8 mouse cellular contexts compared by ENCODE assay signal in the genomic region with DNA sequence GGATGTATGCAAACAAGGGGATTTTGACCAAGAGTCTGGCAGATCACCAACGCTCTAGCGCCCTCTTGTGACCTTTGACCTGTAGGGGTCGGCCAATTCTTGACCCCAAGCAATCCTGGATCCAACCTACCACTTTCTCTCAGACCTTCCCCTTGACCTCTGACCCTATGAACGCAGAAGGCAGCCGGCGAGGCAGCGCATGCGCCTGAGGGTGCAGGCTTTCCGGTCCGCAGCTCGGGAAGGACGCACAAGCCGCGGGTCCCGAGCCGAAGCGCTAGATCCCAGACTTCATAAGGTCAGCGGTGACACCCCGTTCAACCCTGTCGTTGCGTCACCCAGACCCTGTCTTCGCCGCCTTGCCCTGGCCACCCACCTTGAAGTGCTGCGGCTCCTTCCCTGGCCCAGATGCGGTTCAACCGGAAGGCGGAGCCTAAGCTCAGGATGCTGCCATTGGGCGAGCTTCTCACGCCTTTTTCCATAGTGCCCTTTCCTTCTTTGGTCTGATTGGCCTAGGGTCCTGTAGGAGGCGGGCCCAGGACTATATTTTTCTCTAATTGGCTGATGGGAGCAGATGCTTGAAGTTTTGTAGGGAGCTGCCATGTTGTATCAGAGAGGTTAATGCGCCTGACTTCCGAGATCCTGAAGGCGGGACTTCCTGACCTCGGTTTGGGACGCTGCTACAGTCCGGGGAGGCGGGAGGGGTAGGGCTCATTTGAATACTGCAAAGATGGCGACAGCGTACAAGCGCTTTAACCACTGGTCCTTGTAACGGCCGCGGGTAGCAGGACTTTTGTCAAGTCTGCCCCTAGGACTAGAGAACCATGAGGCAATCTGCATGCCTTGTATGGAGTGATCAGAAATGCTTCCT. TPM values are rescaled to one million over a fixed set of nuclear protein-coding genes. Genes with fewer than 3 reads are reported as not detected.
DNase-seq lines count a peak whose midpoint lies in the region; ATAC-seq and TF ChIP-seq lines count a peak whose summit lies in the region.

Gene Ndufs8 (minus strand): TSS at position 438 of the 868 bp plus-strand sequence.

- peak; percentile 99 for DNase-seq in brain, embryonic 14.5 days (ENCODE audit: low read depth)
- DNase-seq in liver, adult 2 months (ENCODE audit: extremely low read depth, low read depth, low spot score), result peak; percentile 98
- peak; percentile 97 for DNase-seq in splenic B cell, adult 2 months (ENCODE audit: low read depth, low spot score)

- peak within 1 kb of the TSS; percentile 77 for H3K9ac ChIP-seq in heart, embryonic 11.5 days (ENCODE audit: low read depth, low read length)
- peak within 1 kb of the TSS; percentile 80 for H3K9ac ChIP-seq in kidney, embryonic 16.5 days (replicated peaks; ENCODE audit: low read length)
- peak within 1 kb of the TSS; percentile 75 for H3K9ac ChIP-seq in liver, adult 2 months (ENCODE audit: low read depth, low read length)

- peak; percentile 96 for ATAC-seq in heart, embryonic 11.5 days (replicated peaks; ENCODE audit: insufficient number of reproducible peaks, low FRiP score, low TSS enrichment)
- ATAC-seq in kidney, embryonic 16.5 days (ENCODE audit: low FRiP score, low TSS enrichment), result peak; percentile 98

- WGBS in heart, embryonic 11.5 days (ENCODE audit: insufficient replicate concordance), result under 1% methylated on average over 43 of the region's 43 CpGs
- WGBS in kidney, embryonic 16.5 days, result under 1% methylated on average over 43 of the region's 43 CpGs
- WGBS in liver, adult 2 months, result under 1% methylated on average over 43 of the region's 43 CpGs

- H3K4me1 ChIP-seq in erythroblast, embryonic 14.5 days (ENCODE audit: control insufficient read depth), result peaks cover 41% of the 10 kb centered on the region
- peaks cover 14% of the 10 kb centered on the region for H3K4me1 ChIP-seq in heart, embryonic 11.5 days (ENCODE audit: control insufficient read depth, insufficient read depth, low read length)
- peaks cover 21% of the 10 kb centered on the region for H3K4me1 ChIP-seq in kidney, embryonic 16.5 days (ENCODE audit: insufficient read depth, low read length)
- H3K4me1 ChIP-seq in liver, adult 2 months (ENCODE audit: control insufficient read depth, insufficient read depth, low read length), result peaks cover 11% of the 10 kb centered on the region

- H3K79me2 ChIP-seq in C2C12 (ENCODE audit: control insufficient read depth, insufficient read depth), result peaks cover 26% of the 10 kb centered on the region
- H3K79me2 ChIP-seq in liver, adult 2 months (ENCODE audit: control insufficient read depth, insufficient read depth, low read length), result no peaks in the 10 kb centered on the region
- peaks cover 14% of the 10 kb centered on the region for H3K79me2 ChIP-seq in myocyte (ENCODE audit: control insufficient read depth, insufficient read depth)

- H3K27me3 ChIP-seq in C2C12 (ENCODE audit: control insufficient read depth, insufficient read depth, insufficient read length), result no peaks in the 10 kb centered on the region
- H3K27me3 ChIP-seq in erythroblast, embryonic 14.5 days (ENCODE audit: control insufficient read depth), result no peaks in the 10 kb centered on the region
- H3K27me3 ChIP-seq in heart, embryonic 11.5 days (ENCODE audit: control insufficient read depth, insufficient read depth, low read length), result no peaks in the 10 kb centered on the region
- no peaks in the 10 kb centered on the region for H3K27me3 ChIP-seq in kidney, embryonic 16.5 days (ENCODE audit: insufficient read depth, low read length)
- H3K27me3 ChIP-seq in liver, adult 2 months (ENCODE audit: control insufficient read depth, insufficient read depth, low read length), result no peaks in the 10 kb centered on the region
- H3K27me3 ChIP-seq in myocyte (ENCODE audit: control insufficient read depth, insufficient read depth, insufficient read length), result no peaks in the 10 kb centered on the region
- H3K27me3 ChIP-seq in splenic B cell, adult 2 months (ENCODE audit: control insufficient read depth, insufficient read depth, low read length, poor library complexity, severe bottlenecking), result no peaks in the 10 kb centered on the region

- peak within 1 kb of the TSS; percentile 78 for H3K4me2 ChIP-seq in heart, embryonic 11.5 days
- peak within 1 kb of the TSS; percentile 80 for H3K4me2 ChIP-seq in kidney, embryonic 16.5 days (replicated peaks; ENCODE audit: low read depth, low read length)
- H3K4me2 ChIP-seq in myocyte (ENCODE audit: low read depth), result peak within 1 kb of the TSS; percentile 99

- peak within 1 kb of the TSS; percentile 78 for H3K27ac ChIP-seq in heart, embryonic 11.5 days (ENCODE audit: low read depth, low read length)
- peak within 1 kb of the TSS; percentile 88 for H3K27ac ChIP-seq in kidney, embryonic 16.5 days (ENCODE audit: low read length)
- peak within 1 kb of the TSS; percentile 87 for H3K27ac ChIP-seq in liver, adult 2 months (replicated peaks; ENCODE audit: insufficient read depth, low read depth, low read length)

- peak; percentile 30; the same call in 1 of the 2 replicates for TF ChIP-seq POLR2A in brain, embryonic 14.5 days (IDR thresholded peaks at IDR 0.05; ENCODE audit: borderline replicate concordance, extremely low read depth, insufficient read depth, insufficient read length, poor library complexity, severe bottlenecking)
- peak; percentile 54; the same call in 1 of the 2 replicates for TF ChIP-seq POLR2A in liver, adult 2 months (IDR thresholded peaks at IDR 0.05; ENCODE audit: extremely low read depth, insufficient read depth, low read length)
- peak; percentile 73 for TF ChIP-seq POLR2A in myocyte (IDR thresholded peaks at IDR 0.05; ENCODE audit: insufficient read length, low read depth)

- no peaks in the 10 kb centered on the region for H3K9me3 ChIP-seq in erythroblast, embryonic 14.5 days (ENCODE audit: control insufficient read depth, low read length)
- H3K9me3 ChIP-seq in heart, embryonic 11.5 days (replicated peaks; ENCODE audit: control insufficient read depth, low read length), result no peaks in the 10 kb centered on the region
- no peaks in the 10 kb centered on the region for H3K9me3 ChIP-seq in kidney, embryonic 16.5 days (ENCODE audit: low read length)

- H3ac ChIP-seq in C2C12 (ENCODE audit: control insufficient read depth, insufficient read length, low read depth), result peak within 1 kb of the TSS; percentile 92
- H3ac ChIP-seq in myocyte (ENCODE audit: control insufficient read depth, insufficient read length), result peak within 1 kb of the TSS; percentile 61

- peaks cover 5% of the 10 kb centered on the region for H3K79me3 ChIP-seq in C2C12 (ENCODE audit: low read depth)

- H3K36me3 ChIP-seq in C2C12 (ENCODE audit: control insufficient read depth, insufficient read depth), result peaks cover 28% of the 10 kb centered on the region
- peaks cover 41% of the 10 kb centered on the region for H3K36me3 ChIP-seq in erythroblast, embryonic 14.5 days (ENCODE audit: control insufficient read depth)
- H3K36me3 ChIP-seq in heart, embryonic 11.5 days (ENCODE audit: control insufficient read depth, insufficient read depth, low read length), result 0 out of 2 replicates have a peak, but pooled peaks cover 3% of the 10 kb centered on the region
- H3K36me3 ChIP-seq in kidney, embryonic 16.5 days (ENCODE audit: insufficient read depth, low read length), result peaks cover 29% of the 10 kb centered on the region
- H3K36me3 ChIP-seq in liver, adult 2 months (ENCODE audit: control insufficient read depth, insufficient read depth, low read length), result no peaks in the 10 kb centered on the region
- no peaks in the 10 kb centered on the region for H3K36me3 ChIP-seq in myocyte (ENCODE audit: control insufficient read depth, insufficient read depth)
- peaks cover 13% of the 10 kb centered on the region; the same call in 1 of the 2 replicates for H3K36me3 ChIP-seq in splenic B cell, adult 2 months (ENCODE audit: control insufficient read depth, insufficient read depth, low read length, poor library complexity, severe bottlenecking)

- no peak for TF ChIP-seq CTCF in C2C12 (IDR thresholded peaks at IDR 0.05; ENCODE audit: control insufficient read depth, insufficient read depth, insufficient read length)
- TF ChIP-seq CTCF in brain, embryonic 14.5 days (IDR thresholded peaks at IDR 0.05; ENCODE audit: borderline replicate concordance, extremely low read depth, insufficient read depth, insufficient read length), result no peak
- no peak for TF ChIP-seq CTCF in liver, adult 2 months (IDR thresholded peaks at IDR 0.05; ENCODE audit: low read depth, low read length)

- H3K4me3 ChIP-seq in C2C12 (ENCODE audit: insufficient read depth, poor library complexity, severe bottlenecking) (peak within 1 kb of the TSS; percentile 61), myocyte (peak within 1 kb of the TSS; percentile 52)
- H3K4me3 ChIP-seq in erythroblast, embryonic 14.5 days (replicated peaks), result peak within 1 kb of the TSS; percentile 76
- peak within 1 kb of the TSS; percentile 62 for H3K4me3 ChIP-seq in heart, embryonic 11.5 days (ENCODE audit: low read depth, low read length)
- H3K4me3 ChIP-seq in kidney, embryonic 16.5 days (ENCODE audit: low read length), result peak within 1 kb of the TSS; percentile 72
- peak within 1 kb of the TSS; percentile 76 for H3K4me3 ChIP-seq in liver, adult 2 months (ENCODE audit: insufficient read depth, low read depth, low read length)

TF ChIP-seq in C2C12, 6 proteins besides CTCF, POLR2A, EP300 and RAD21 (continues in another document):
- no peak for TF ChIP-seq USF1 (IDR thresholded peaks at IDR 0.05; ENCODE audit: low read depth)
- no peak for TF ChIP-seq MAX (IDR thresholded peaks at IDR 0.05)
- no peak for TF ChIP-seq FOSL1 (IDR thresholded peaks at IDR 0.05; ENCODE audit: insufficient read depth, low read length, poor library complexity, severe bottlenecking)
- no peak for TF ChIP-seq MYOD1 (IDR thresholded peaks at IDR 0.05; ENCODE audit: control insufficient read depth, insufficient read length, low read depth)
- TF ChIP-seq CEBPB (IDR thresholded peaks at IDR 0.05; ENCODE audit: low read depth), result no peak

TF ChIP-seq in myocyte, 11 proteins besides CTCF, POLR2A, EP300 and RAD21 (continues in another document):
- TF ChIP-seq MYOD1 (IDR thresholded peaks at IDR 0.05; ENCODE audit: control insufficient read depth in 1 of 3, insufficient read length in 2 of 3, low read depth in 2 of 3) (no peak), E2F4 (IDR thresholded peaks at IDR 0.05; ENCODE audit: insufficient read depth) (peak; percentile 64), POLR2AphosphoS2 (IDR thresholded peaks at IDR 0.05; ENCODE audit: insufficient read length, low read depth) (peak; percentile 83), CEBPB (IDR thresholded peaks at IDR 0.05; ENCODE audit: insufficient read depth, poor library complexity, severe bottlenecking) (0 out of 2 replicates have a peak, but pooled peaks have one; percentile 4), REST (IDR thresholded peaks at IDR 0.05; ENCODE audit: insufficient read depth, insufficient read length) (no peak)

RNA-seq across cellular contexts. Expression of gene Ndufs8, which starts in this region (rescaled TPM):
- 309 TPM for polyA plus RNA-seq in C2C12 (2012; fragmentation: generic; extraction: Trizol)
- polyA plus RNA-seq in brain, embryonic 14.5 days (2012; rRNA removed), result 184 and 218 TPM in 2 replicates
- polyA plus RNA-seq in erythroblast, embryonic 14.5 days (2012), result 6.4 and 20.4 TPM in 2 replicates
- 364 and 376 TPM in 2 replicates for polyA plus RNA-seq in heart, embryonic 11.5 days (2014; fragmentation: Nextera tagmentation; extraction: Ambion mirVana)
- 365 and 401 TPM in 2 replicates for polyA plus RNA-seq in kidney, embryonic 16.5 days (2015; fragmentation: Nextera tagmentation; extraction: Ambion mirVana)
- total RNA-seq in liver, adult 2 months (2014; rRNA removed), result 197 and 213 TPM in 2 replicates
- polyA plus RNA-seq in liver, adult 2 months (2012; rRNA removed), result 266 and 295 TPM in 2 replicates
- polyA plus RNA-seq in myocyte (2012; fragmentation: generic; extraction: Trizol), result 482 TPM

Comparison
In these comparisons a context has a peak if more than half of its experiments do, and no peak if none do; other contexts are left out.
1. Peak in every context shown above with its lines: DNase-seq, ATAC-seq, H3K4me3 ChIP-seq and H3K27ac ChIP-seq.